In genomic region chr19:11121016-11121420, GRCm38 (mm10) we compare ENCODE assay signal across 9 mouse cellular contexts. TPM values are rescaled to one million over a fixed set of nuclear protein-coding genes. Genes with fewer than 3 reads are reported as not detected.
DNase-seq lines count a peak whose midpoint lies in the region; ATAC-seq lines count a peak whose summit lies in the region.
"Not testable (repeated sequence)": the region's sequence is repeated elsewhere in the genome, so short reads cannot be mapped to it uniquely, and the experiment has no call there.
"Had no signal": no experiment of that assay in that cellular context is flagged by ENCODE, and none has a peak within 500 bp of the region (broad histone marks: within the 10 kb centered on the region; RNA-seq: fewer than 3 reads in every experiment).

No protein-coding gene starts in this region.

- peak overlapping the region; percentile 61; the same call in 1 of the 2 replicates for H3K9ac ChIP-seq in heart, embryonic 14.5 days (ENCODE audit: low read length)
- not testable (repeated sequence) for H3K9ac ChIP-seq in liver, embryonic 11.5 days (ENCODE audit: low read depth, low read length)
- peak overlapping the region; percentile 51 for H3K9ac ChIP-seq in midbrain, embryonic 13.5 days (replicated peaks)

- DNase-seq in cerebellum, adult 18-20 months = peak; percentile 20 to 22
- DNase-seq in kidney, adult 18-20 months = peak; percentile 13
- DNase-seq in liver, embryonic 11.5 days (ENCODE audit: low spot score) = peak; percentile 57
- DNase-seq in spleen, adult 18-20 months = peak; percentile 16 to 20

- not testable (repeated sequence) for H3K9me3 ChIP-seq in heart, embryonic 14.5 days (ENCODE audit: control insufficient read depth, low read length); liver, embryonic 11.5 days (ENCODE audit: control insufficient read depth, low read length); midbrain, embryonic 13.5 days

- H3K4me2 ChIP-seq in heart, embryonic 14.5 days (ENCODE audit: low read length) = peak overlapping the region; percentile 59
- peak overlapping the region; percentile 50 for H3K4me2 ChIP-seq in liver, embryonic 11.5 days
- peak overlapping the region; percentile 46 for H3K4me2 ChIP-seq in midbrain, embryonic 13.5 days (replicated peaks)

- peak overlapping the region; percentile 40 to 58 for H3K4me3 ChIP-seq in heart, embryonic 14.5 days (ENCODE audit: control insufficient read depth in 1 of 2, insufficient read depth in 1 of 2, low read depth in 1 of 2, low read length in 2 of 2)
- peak overlapping the region; percentile 35 for H3K4me3 ChIP-seq in liver, embryonic 11.5 days (ENCODE audit: low read depth, low read length)
- H3K4me3 ChIP-seq in midbrain, embryonic 13.5 days (replicated peaks) = peak overlapping the region; percentile 40

- not testable (repeated sequence) for H3K36me3 ChIP-seq in heart, embryonic 14.5 days (ENCODE audit: control insufficient read depth, insufficient read depth, low read length); liver, embryonic 11.5 days (ENCODE audit: control insufficient read depth, insufficient read depth, low read length); midbrain, embryonic 13.5 days

- H3K27ac ChIP-seq in heart, embryonic 14.5 days (replicated peaks in 1 of 2; ENCODE audit: control insufficient read depth in 1 of 2, insufficient read depth in 1 of 2, low read depth in 2 of 2, low read length in 2 of 2); liver, embryonic 11.5 days (ENCODE audit: low read depth, low read length); midbrain, embryonic 13.5 days: not testable (repeated sequence)

- WGBS in heart, embryonic 14.5 days = 2% methylated on average over 11 of the region's 38 CpGs
- 4% methylated on average over 11 of the region's 38 CpGs for WGBS in liver, embryonic 11.5 days
- WGBS in midbrain, embryonic 13.5 days = 2% methylated on average over 13 of the region's 38 CpGs

- ATAC-seq in CD4-positive, CD25-positive, alpha-beta regulatory T cell, adult 4 months = peak; percentile 98
- peak; percentile 95 for ATAC-seq in erythroid progenitor cell, adult 5-6 weeks (replicated peaks; ENCODE audit: low FRiP score, poor library complexity, severe bottlenecking)
- peak; percentile 97 for ATAC-seq in heart, embryonic 14.5 days (ENCODE audit: insufficient number of reproducible peaks, insufficient read depth, low FRiP score, low read depth)
- ATAC-seq in liver, embryonic 11.5 days (replicated peaks; ENCODE audit: low FRiP score) = peak; percentile 97
- peak; percentile 100 for ATAC-seq in midbrain, embryonic 13.5 days

- H3K4me1 ChIP-seq in heart, embryonic 14.5 days (ENCODE audit: control insufficient read depth in 2 of 2, insufficient read depth in 2 of 2, low read length in 2 of 2); liver, embryonic 11.5 days (replicated peaks; ENCODE audit: control insufficient read depth, insufficient read depth, low read length); midbrain, embryonic 13.5 days (replicated peaks): not testable (repeated sequence)

- H3K27me3 ChIP-seq in heart, embryonic 14.5 days (ENCODE audit: control insufficient read depth, insufficient read depth, low read length); liver, embryonic 11.5 days (replicated peaks; ENCODE audit: control insufficient read depth, insufficient read depth, low read length); midbrain, embryonic 13.5 days: not testable (repeated sequence)

RNA-seq across cellular contexts. Expression of gene 1700017D01Rik, which starts 9.7 kb away (rescaled TPM):
- not detected for polyA plus RNA-seq in CD4-positive, CD25-positive, alpha-beta regulatory T cell, adult 4 months (2017; shearing (Covaris generic))
- not detected in 2 replicates for total RNA-seq in erythroid progenitor cell, adult 5-6 weeks (2015; ENCODE audit: low replicate concordance)
- total RNA-seq in erythroid progenitor cell, adult 5-6 weeks (2017; ENCODE audit: low replicate concordance) = not detected in 2 replicates
- not detected in 2 replicates for polyA plus RNA-seq in heart, embryonic 14.5 days (2014; fragmentation: Nextera tagmentation; extraction: Ambion mirVana)
- not detected in 2 replicates for polyA plus RNA-seq in liver, embryonic 11.5 days (2014; fragmentation: Nextera tagmentation; extraction: Ambion mirVana)
- not detected in 2 replicates for polyA plus RNA-seq in midbrain, embryonic 13.5 days (2015; fragmentation: Nextera tagmentation; extraction: Ambion mirVana)
- total RNA-seq: layer of hippocampus, adult 8-10 months had no signal

RNA-seq across cellular contexts. Expression of gene Ms4a8a, which starts 40.1 kb away (rescaled TPM):
- polyA plus RNA-seq in CD4-positive, CD25-positive, alpha-beta regulatory T cell, adult 4 months (2017; shearing (Covaris generic)) = not detected
- total RNA-seq in erythroid progenitor cell, adult 5-6 weeks (2015; ENCODE audit: low replicate concordance) = 1.4 and 3.4 TPM in 2 replicates
- total RNA-seq in erythroid progenitor cell, adult 5-6 weeks (2017; ENCODE audit: low replicate concordance) = not detected in 2 replicates
- polyA plus RNA-seq in heart, embryonic 14.5 days (2014; fragmentation: Nextera tagmentation; extraction: Ambion mirVana) = not detected in 2 replicates
- polyA plus RNA-seq in liver, embryonic 11.5 days (2014; fragmentation: Nextera tagmentation; extraction: Ambion mirVana) = not detected in 2 replicates
- polyA plus RNA-seq in midbrain, embryonic 13.5 days (2015; fragmentation: Nextera tagmentation; extraction: Ambion mirVana) = not detected in 2 replicates
- total RNA-seq: layer of hippocampus, adult 8-10 months had no signal

RNA-seq across cellular contexts. Expression of gene 1700025F22Rik, which starts 44.1 kb away (rescaled TPM):
- polyA plus RNA-seq in CD4-positive, CD25-positive, alpha-beta regulatory T cell, adult 4 months (2017; shearing (Covaris generic)) = not detected
- not detected in 2 replicates for total RNA-seq in erythroid progenitor cell, adult 5-6 weeks (2015; ENCODE audit: low replicate concordance)
- not detected in 2 replicates for total RNA-seq in erythroid progenitor cell, adult 5-6 weeks (2017; ENCODE audit: low replicate concordance)
- not detected in 2 replicates for polyA plus RNA-seq in heart, embryonic 14.5 days (2014; fragmentation: Nextera tagmentation; extraction: Ambion mirVana)
- polyA plus RNA-seq in liver, embryonic 11.5 days (2014; fragmentation: Nextera tagmentation; extraction: Ambion mirVana) = not detected in 2 replicates
- not detected in 2 replicates for polyA plus RNA-seq in midbrain, embryonic 13.5 days (2015; fragmentation: Nextera tagmentation; extraction: Ambion mirVana)
- total RNA-seq: layer of hippocampus, adult 8-10 months had no signal
